Mouse (Mus musculus) limb, embryonic 14.5 days (tissue): ENCODE results near the gene Sp6. TPM values are rescaled to one million over a fixed set of nuclear protein-coding genes. Genes with fewer than 3 reads are reported as not detected.

Experiments
- ATAC-seq: fragments of 200-750 bp; cut with Nextera tagmentation; 2 replicates; pipeline ENCODE4 v1.8.0; 2017; ENCODE audit warnings: low read depth, moderate number of reproducible peaks, moderate TSS enrichment; ENCODE audit not compliant: low FRiP score
- DNase-seq: peaks from one replicate; pipeline ENCODE4 v3.0.0-alpha.2; 2015; ENCODE audit warnings: low spot score
- H3K27ac ChIP-seq: fragments of 300-500 bp; sonication (generic); replicated peaks from 2 replicates; pipeline ENCODE4 v1.5.1; 2014; ENCODE audit warnings: low read depth, mild to moderate bottlenecking, low read length, moderate library complexity, mixed read lengths
- H3K27me3 ChIP-seq: fragments of 300-500 bp; sonication (generic); 2 replicates; pipeline ENCODE4 v1.6.1; 2014; ENCODE audit warnings: low read length, mixed read lengths; ENCODE audit not compliant: control insufficient read depth, insufficient read depth
- H3K36me3 ChIP-seq: fragments of 300-500 bp; sonication (generic); 2 replicates; pipeline ENCODE4 v1.6.1; 2014; ENCODE audit warnings: mild to moderate bottlenecking, low read length, moderate library complexity, mixed read lengths; ENCODE audit not compliant: control insufficient read depth, insufficient read depth
- H3K4me1 ChIP-seq: fragments of 300-500 bp; sonication (generic); 2 replicates; pipeline ENCODE4 v1.6.1; 2014; ENCODE audit warnings: antibody characterized with exemption, low read length, mixed read lengths; ENCODE audit not compliant: control insufficient read depth, insufficient read depth
- H3K4me2 ChIP-seq: fragments of 300-500 bp; sonication (generic); replicated peaks from 2 replicates; pipeline ENCODE4 v1.6.1; 2014; ENCODE audit warnings: low read depth, mild to moderate bottlenecking, low read length, moderate library complexity; ENCODE audit not compliant: severe bottlenecking
- H3K4me3 ChIP-seq: fragments of 300-500 bp; sonication (generic); replicated peaks from 2 replicates; pipeline ENCODE4 v1.5.1; 2014; ENCODE audit warnings: low read length
- H3K9ac ChIP-seq: fragments of 300-500 bp; sonication (generic); 2 replicates; pipeline ENCODE4 v1.6.1; 2014; ENCODE audit warnings: mild to moderate bottlenecking, low read depth, low read length, moderate library complexity; ENCODE audit not compliant: severe bottlenecking
- H3K9me3 ChIP-seq: fragments of 300-500 bp; sonication (generic); 2 replicates; pipeline ENCODE4 v1.6.1; 2016; ENCODE audit warnings: low read length; ENCODE audit not compliant: control insufficient read depth
- POLR2A ChIP-seq: fragments of 200-500 bp; IDR thresholded peaks from 2 replicates; pipeline ENCODE4 v1.8.0; 2012; ENCODE audit warnings: inconsistent platforms, mild to moderate bottlenecking, moderate library complexity, borderline replicate concordance; ENCODE audit not compliant: insufficient read depth, insufficient read length; ENCODE audit errors: extremely low read depth
- WGBS: fragments of 180-500 bp; shearing (Covaris S2); extraction: QIAGEN DNeasy Blood & Tissue Kit; methylation state at CpG from one replicate; pipeline ENCODE4 v1.1.7; 2014; 5-methylcytosine and 5-hydroxymethylcytosine counted together
- polyA plus RNA-seq, 2 experiments: library from polyadenylated mRNA; depleted of rRNA in 1 of 2; stranded (reverse) in 1 of 2; unstranded in 1 of 2; fragments of >200 nt; fragmentation: Nextera tagmentation in 1 of 2; extraction: Ambion mirVana in 1 of 2; gene quantifications; 2 replicates each; pipeline versions ENCODE4 v1.2.1 to v1.2.3; 2012 to 2014

Gene Sp6
- polyA plus RNA-seq, 2 experiments = 4.5 to 5.6 TPM

DNA sequence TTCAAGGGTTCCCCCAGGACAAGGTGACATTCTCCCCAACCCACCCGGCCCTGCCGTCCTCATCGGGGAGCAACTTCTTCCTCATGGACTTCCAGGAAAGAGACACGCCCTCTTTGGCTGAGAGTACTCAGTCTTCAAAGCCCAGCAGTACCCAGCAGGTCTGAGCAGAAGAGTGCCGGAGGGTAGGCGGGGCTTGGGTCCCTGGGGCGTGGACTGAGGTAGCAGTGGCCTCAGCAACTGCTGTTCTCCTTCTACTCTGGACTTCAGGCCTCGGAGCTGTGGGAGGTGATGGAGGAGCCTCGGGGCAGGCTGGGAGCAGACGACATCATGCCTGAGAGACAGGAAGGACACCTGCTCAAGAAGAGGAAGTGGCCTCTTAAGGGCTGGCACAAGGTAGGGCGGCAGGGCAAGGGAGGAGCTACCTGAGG lies 39.0 kb downstream of the Sp6 start:
- no peak overlapping the region for H3K4me3 ChIP-seq
- no peaks in the 10 kb centered on the region for H3K9me3 ChIP-seq
- WGBS = 27% methylated on average over 11 of the region's 11 CpGs
- H3K27me3 ChIP-seq = no peaks in the 10 kb centered on the region
- peaks cover 52% of the 10 kb centered on the region for H3K36me3 ChIP-seq
- 0 out of 2 replicates have a peak overlapping the region, but pooled peaks have one; percentile 79 for H3K9ac ChIP-seq
- no peak overlapping the region for H3K27ac ChIP-seq
- no peak for DNase-seq
- no peak for ATAC-seq
- peaks cover 9% of the 10 kb centered on the region for H3K4me1 ChIP-seq
- TF ChIP-seq POLR2A = no peak
- no peak overlapping the region; the same call in 1 of the 2 replicates for H3K4me2 ChIP-seq

DNA sequence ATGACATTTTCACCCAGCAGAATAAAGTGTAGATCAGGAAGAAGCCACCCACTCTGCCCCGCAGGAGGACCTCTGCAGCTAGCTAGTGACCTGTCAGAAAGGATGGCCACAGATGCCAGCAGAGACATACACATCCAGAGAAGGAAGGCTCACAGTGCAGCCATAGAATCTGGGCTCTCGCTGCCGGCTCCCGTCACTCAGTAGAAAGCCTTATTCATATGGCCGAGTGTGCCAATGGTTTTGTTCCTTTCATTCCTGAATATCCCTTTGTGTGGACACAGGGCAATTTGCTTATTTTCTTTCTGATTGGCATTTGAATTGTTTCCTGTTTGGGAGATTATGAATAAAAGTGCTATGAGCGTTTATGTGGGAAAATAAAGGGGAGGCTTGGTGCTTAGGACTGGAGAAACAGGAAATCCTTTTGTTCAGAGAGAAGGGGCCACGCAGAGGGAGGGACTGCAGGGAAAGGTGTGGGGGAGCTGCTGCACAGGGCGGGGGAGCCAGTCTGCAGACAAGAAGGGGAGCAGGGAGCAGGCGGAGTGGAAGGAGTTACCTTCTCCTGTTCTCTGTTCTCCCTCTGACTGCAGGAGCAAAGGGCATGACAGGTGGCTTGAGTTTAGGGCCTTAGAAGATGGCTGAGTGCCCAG lies 50.2 kb downstream of the Sp6 start:
- TF ChIP-seq POLR2A = no peak
- Histone ChIP-seq H3K4me3 (no peak overlapping the region), H3K27me3 (no peaks in the 10 kb centered on the region), H3K4me2 (no peak overlapping the region), H3K36me3 (peaks cover 59% of the 10 kb centered on the region), H3K27ac (no peak overlapping the region), H3K4me1 (no peaks in the 10 kb centered on the region), H3K9ac (no peak overlapping the region), H3K9me3 (no peaks in the 10 kb centered on the region)
- 69% methylated on average over 9 of the region's 9 CpGs for WGBS
- ATAC-seq = no peak
- DNase-seq = no peak

DNA sequence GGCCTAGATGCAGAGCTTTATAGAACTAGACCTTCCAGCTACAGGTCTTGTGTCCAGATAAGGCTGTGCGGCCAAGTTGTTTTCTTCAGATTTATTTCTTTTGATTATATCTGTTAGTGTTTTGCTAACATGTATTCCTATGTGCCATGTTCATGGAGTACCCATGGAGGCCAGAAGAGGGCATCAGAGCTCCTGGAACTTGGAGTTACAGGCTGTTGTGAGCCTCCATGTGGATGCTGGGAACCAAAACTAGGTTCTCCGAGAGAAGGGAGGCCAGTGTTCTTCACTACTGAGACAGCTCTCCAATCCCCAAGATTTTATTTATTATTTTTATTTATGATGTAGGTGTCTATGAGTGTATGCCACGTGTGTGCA lies 50.7 kb downstream of the Sp6 start:
- no peaks in the 10 kb centered on the region for H3K27me3 ChIP-seq
- H3K36me3 ChIP-seq = peaks cover 59% of the 10 kb centered on the region
- no peaks in the 10 kb centered on the region for H3K9me3 ChIP-seq
- H3K4me1 ChIP-seq = no peaks in the 10 kb centered on the region
- WGBS = 84% methylated on average over 3 of the region's 3 CpGs
- no peak overlapping the region for H3K27ac ChIP-seq
- no peak overlapping the region for H3K9ac ChIP-seq
- no peak for ATAC-seq
- TF ChIP-seq POLR2A = no peak
- no peak overlapping the region for H3K4me3 ChIP-seq
- no peak overlapping the region for H3K4me2 ChIP-seq
- DNase-seq = no peak

DNA sequence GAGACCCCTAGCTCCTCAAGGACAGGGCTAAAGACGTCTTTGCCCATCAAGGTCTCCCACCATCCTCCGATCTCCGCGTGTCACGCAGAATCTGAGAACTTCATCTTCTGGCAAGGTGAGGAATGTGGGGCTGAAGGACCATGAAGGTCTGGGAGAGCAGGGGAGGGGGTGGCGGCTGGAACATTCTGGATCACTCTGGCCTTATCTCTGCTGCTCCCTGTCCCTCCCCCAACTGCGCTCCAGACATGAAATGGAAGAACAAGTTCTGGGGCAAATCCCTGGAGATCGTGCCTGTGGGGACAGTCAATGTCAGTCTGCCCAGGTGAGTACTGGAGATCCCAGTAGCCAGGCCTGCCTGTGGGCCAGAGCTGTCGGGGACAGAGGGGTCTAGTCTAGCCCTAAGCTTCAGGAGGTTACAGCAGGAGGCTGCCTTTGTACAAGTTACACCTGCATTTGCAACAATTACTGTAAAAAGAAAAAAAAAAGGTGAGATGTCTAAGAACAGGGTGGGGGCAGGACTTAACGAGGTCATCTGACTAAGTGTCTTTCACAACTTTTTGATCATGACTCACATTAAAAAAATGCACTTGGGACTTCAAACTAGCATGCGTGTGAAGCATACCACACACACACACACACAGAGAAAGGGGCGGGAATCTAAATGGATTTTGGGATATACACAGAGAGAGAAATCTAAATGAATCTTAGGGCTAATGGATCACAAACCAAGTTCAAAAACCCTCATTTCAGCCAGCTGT lies 52.5 kb downstream of the Sp6 start:
- DNase-seq (no peak), ATAC-seq (no peak)
- Histone ChIP-seq H3K9me3 (no peaks in the 10 kb centered on the region), H3K27ac (no peak overlapping the region), H3K4me1 (no peaks in the 10 kb centered on the region), H3K9ac (no peak overlapping the region), H3K4me3 (no peak overlapping the region), H3K4me2 (no peak overlapping the region), H3K27me3 (no peaks in the 10 kb centered on the region), H3K36me3 (peaks cover 45% of the 10 kb centered on the region)
- 83% methylated on average over 12 of the region's 12 CpGs for WGBS
- TF ChIP-seq POLR2A = no peak

DNA sequence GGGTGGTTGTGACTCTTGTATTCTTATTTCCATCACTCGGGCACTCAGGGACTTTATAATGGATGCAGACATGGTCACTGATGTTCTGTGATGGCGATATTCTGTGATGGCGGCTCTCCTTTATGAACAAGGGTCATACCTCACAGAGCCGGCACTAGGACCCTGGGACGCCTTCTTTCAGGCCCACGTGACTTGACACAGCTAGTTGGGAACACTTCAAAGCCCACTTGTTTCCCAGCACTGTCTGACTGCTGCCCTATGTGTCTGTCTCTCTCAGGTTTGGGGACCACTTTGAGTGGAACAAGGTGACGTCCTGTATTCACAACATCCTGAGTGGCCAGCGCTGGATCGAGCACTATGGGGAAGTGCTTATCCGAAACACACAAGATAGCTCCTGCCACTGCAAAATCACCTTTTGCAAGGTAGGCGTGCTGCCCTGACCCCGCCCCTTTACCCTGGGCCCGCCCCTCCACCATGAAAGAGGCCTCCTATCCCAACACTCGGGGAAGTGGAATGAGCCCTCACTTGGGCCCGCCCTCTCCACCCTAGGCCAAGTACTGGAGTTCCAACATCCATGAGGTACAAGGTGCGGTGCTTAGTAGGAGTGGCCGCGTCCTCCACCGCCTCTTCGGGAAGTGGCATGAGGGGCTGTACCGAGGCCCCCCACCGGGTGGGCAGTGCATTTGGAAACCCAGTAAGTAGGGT lies 53.6 kb downstream of the Sp6 start:
- Histone ChIP-seq H3K4me1 (no peaks in the 10 kb centered on the region), H3K4me3 (no peak overlapping the region), H3K9ac (no peak overlapping the region), H3K27me3 (no peaks in the 10 kb centered on the region), H3K36me3 (peaks cover 36% of the 10 kb centered on the region), H3K4me2 (no peak overlapping the region), H3K9me3 (no peaks in the 10 kb centered on the region), H3K27ac (no peak overlapping the region)
- DNase-seq (no peak), ATAC-seq (no peak)
- 43% methylated on average over 22 of the region's 22 CpGs for WGBS
- TF ChIP-seq POLR2A = no peak
